Mouse (Mus musculus) kidney, postnatal 0 days (tissue): Measurements from ENCODE around the gene Spsb4. TPM values are rescaled to one million over a fixed set of nuclear protein-coding genes. Genes with fewer than 3 reads are reported as not detected.

Experiments
- ATAC-seq: fragments of 200-750 bp; cut with Nextera tagmentation; replicated peaks from 2 replicates; pipeline ENCODE4 v1.8.0; 2017; ENCODE audit warnings: low read depth, moderate number of reproducible peaks, moderate TSS enrichment, moderate library complexity; ENCODE audit not compliant: low FRiP score
- DNase-seq: peaks from one replicate; pipeline ENCODE4 v3.0.0-alpha.2; 2016; ENCODE audit warnings: low spot score
- H3K27ac ChIP-seq: fragments of 300-500 bp; sonication (generic); 2 replicates; pipeline ENCODE4 v1.5.1; 2014; ENCODE audit warnings: mild to moderate bottlenecking
- H3K27me3 ChIP-seq: fragments of 300-500 bp; sonication (generic); 2 replicates; pipeline ENCODE4 v1.6.1; 2014; ENCODE audit warnings: low read length, mixed read lengths; ENCODE audit not compliant: insufficient read depth
- H3K36me3 ChIP-seq: fragments of 300-500 bp; sonication (generic); 2 replicates; pipeline ENCODE4 v1.6.1; 2014; ENCODE audit warnings: low read length, mixed read lengths; ENCODE audit not compliant: insufficient read depth
- H3K4me1 ChIP-seq: fragments of 300-500 bp; sonication (generic); replicated peaks from 2 replicates; pipeline ENCODE4 v1.6.1; 2014; ENCODE audit warnings: antibody characterized with exemption, low read length, mixed read lengths; ENCODE audit not compliant: insufficient read depth
- H3K4me2 ChIP-seq: fragments of 300-500 bp; sonication (generic); 2 replicates; pipeline ENCODE4 v1.6.1; 2014; ENCODE audit warnings: mild to moderate bottlenecking, low read length, moderate library complexity, mixed read lengths
- H3K4me3 ChIP-seq: fragments of 300-500 bp; sonication (generic); replicated peaks from 2 replicates; pipeline ENCODE4 v1.5.1; 2014; ENCODE audit warnings: low read depth, low read length
- H3K9ac ChIP-seq: fragments of 300-500 bp; sonication (generic); 2 replicates; pipeline ENCODE4 v1.6.1; 2014; ENCODE audit warnings: low read depth, low read length
- H3K9me3 ChIP-seq: fragments of 300-500 bp; sonication (generic); replicated peaks from 2 replicates; pipeline ENCODE4 v1.6.1; 2016; ENCODE audit warnings: low read length, inconsistent platforms, mixed read lengths
- CTCF ChIP-seq: IDR thresholded peaks from 2 replicates; pipeline ENCODE4 v1.5.1; 2016; ENCODE audit warnings: antibody characterized with exemption, low read depth, mild to moderate bottlenecking, moderate library complexity
- WGBS: fragments of 180-500 bp; shearing (Covaris S2); extraction: QIAGEN DNeasy Blood & Tissue Kit; methylation state at CpG from one replicate; pipeline ENCODE4 v1.1.7; 2014; 5-methylcytosine and 5-hydroxymethylcytosine counted together
- polyA plus RNA-seq: library from polyadenylated mRNA; unstranded; fragments of >200 nt; fragmentation: Nextera tagmentation; extraction: Ambion mirVana; gene quantifications from 2 replicates; pipeline ENCODE4 v1.2.1, GENCODE M21; 2015

The Spsb4 gene
- polyA plus RNA-seq, 1 experiment from 2014 or later, result 55.3 TPM

DNA sequence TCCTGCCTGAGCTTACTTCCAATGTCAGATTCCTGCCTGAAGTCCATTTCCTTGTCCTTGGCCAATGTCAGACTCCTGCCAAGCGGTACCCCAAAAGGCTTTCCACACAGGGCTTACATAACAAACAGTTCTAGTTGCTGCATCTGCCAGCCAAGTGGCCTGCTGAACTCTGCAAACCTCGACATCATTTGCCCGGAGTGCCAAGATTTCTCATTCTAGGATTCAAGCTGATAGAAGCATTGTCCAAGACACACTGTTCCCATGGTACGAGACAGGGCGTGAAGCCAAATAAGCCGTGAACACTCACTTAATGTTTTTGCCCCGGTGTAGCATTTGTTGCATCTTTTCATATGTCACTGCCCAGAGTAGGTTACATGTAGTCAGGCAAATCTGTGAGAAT is 18.0 kb upstream of the Spsb4 start:
- TF ChIP-seq CTCF, result no peak
- WGBS, result 87% methylated on average over 7 of the region's 7 CpGs

DNA sequence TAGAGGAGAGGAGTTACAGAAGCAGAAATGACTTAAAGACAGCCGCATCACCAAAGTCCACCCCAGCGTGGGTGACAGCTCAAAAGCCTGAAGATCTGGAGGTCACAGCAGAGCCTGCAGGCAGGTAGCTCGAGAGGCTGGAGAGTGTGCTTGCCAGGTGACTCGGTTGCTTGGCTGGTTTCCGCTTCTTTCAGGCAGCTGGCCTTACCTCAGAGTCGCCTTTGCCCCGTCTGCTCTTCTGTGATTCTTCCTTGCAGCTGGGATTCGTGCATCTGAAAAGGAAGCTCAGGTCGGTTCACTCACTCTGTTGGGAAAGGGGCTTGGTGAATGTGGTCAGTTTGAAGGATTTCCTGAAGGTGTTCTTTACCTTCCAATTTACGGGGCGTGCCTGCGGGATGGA is 8.7 kb upstream of the Spsb4 start:
- Histone ChIP-seq H3K36me3 (no peaks in the 10 kb centered on the region), H3K27me3 (no peaks in the 10 kb centered on the region), H3K4me2 (no peak overlapping the region), H3K4me3 (no peak overlapping the region), H3K9ac (no peak overlapping the region), H3K27ac (no peak overlapping the region), H3K4me1 (no peaks in the 10 kb centered on the region), H3K9me3 (no peaks in the 10 kb centered on the region)
- 76% methylated on average over 12 of the region's 12 CpGs for WGBS
- ATAC-seq, result no peak
- TF ChIP-seq CTCF, result no peak
- no peak for DNase-seq

More for the DNA sequence above, 18.0 kb upstream of the Spsb4 start:
- Histone ChIP-seq H3K4me2 (no peak overlapping the region), H3K4me3 (no peak overlapping the region), H3K27me3 (no peaks in the 10 kb centered on the region), H3K27ac (no peak overlapping the region), H3K4me1 (no peaks in the 10 kb centered on the region), H3K9me3 (no peaks in the 10 kb centered on the region), H3K9ac (no peak overlapping the region), H3K36me3 (no peaks in the 10 kb centered on the region)
- ATAC-seq, result no peak
- no peak for DNase-seq

DNA sequence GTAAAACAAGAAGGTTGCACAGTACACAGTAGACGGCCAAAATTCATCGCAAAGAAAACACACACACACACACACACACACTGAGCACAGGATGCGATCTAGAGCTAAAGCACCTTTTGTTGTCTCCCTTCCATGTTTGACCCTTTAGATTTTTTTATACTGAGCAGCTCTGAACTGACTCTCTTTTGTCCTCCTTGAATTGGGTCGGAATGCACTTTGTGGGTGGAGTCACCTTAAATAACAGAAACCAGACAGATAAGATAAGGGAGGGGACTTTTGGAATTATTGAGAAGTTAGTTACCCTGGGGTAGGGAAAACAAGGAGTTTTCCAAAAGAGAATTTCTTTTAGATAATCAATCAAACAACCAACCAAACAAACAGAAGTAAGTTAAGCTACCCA is 7.4 kb upstream of the Spsb4 start:
- no peak overlapping the region for H3K4me2 ChIP-seq
- H3K36me3 ChIP-seq, result no peaks in the 10 kb centered on the region
- H3K4me1 ChIP-seq, result no peaks in the 10 kb centered on the region
- DNase-seq (no peak), ATAC-seq (no peak)
- TF ChIP-seq CTCF, result no peak
- no peak overlapping the region for H3K9ac ChIP-seq
- no peak overlapping the region for H3K4me3 ChIP-seq
- H3K9me3 ChIP-seq, result no peaks in the 10 kb centered on the region
- 95% methylated on average over 4 of the region's 4 CpGs for WGBS
- no peak overlapping the region for H3K27ac ChIP-seq
- H3K27me3 ChIP-seq, result no peaks in the 10 kb centered on the region

DNA sequence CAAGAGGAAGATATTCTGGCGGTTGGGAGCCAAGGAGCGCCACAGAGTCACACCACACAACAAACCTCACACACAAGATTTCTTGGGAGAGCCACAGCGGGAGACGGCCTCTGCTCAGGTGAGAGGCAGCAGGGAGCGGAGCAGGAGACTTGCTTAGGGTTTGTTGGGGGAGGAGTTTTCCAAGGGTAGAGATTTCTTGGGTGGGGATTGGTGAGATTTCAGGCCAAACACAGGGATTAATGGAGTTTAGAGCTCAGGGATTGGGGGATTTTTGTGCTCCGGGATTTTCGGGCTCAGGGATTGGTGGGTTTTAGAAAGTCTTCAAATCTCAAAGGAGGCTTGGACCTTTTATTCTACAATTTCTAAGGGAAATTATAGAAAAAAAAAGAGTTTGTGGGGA is 5.8 kb upstream of the Spsb4 start:
- DNase-seq, result no peak
- ATAC-seq, result no peak
- Histone ChIP-seq H3K36me3 (no peaks in the 10 kb centered on the region), H3K4me1 (no peaks in the 10 kb centered on the region), H3K4me2 (no peak overlapping the region), H3K27me3 (no peaks in the 10 kb centered on the region), H3K9me3 (no peaks in the 10 kb centered on the region), H3K4me3 (no peak overlapping the region), H3K9ac (no peak overlapping the region), H3K27ac (no peak overlapping the region)
- 75% methylated on average over 7 of the region's 7 CpGs for WGBS
- no peak for TF ChIP-seq CTCF

DNA sequence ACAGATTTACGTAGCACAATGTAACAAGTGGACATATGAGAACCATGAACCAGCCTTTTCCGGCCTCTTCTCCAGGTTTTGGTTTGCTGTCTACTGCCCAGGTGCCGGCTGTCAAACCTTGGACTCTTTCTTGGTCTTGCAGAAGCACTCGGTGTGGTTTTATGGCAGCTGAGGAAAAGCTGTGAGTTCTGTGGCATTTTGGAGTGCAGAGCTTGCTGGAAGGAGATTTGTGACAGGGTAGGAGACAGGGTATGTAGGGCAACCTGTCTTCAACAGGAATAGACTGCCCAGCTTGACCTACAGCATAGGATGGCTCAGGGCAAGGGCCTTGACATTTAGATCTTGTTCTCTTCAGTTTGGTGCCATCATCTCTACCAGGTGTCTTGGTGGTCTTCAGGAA is 4.3 kb upstream of the Spsb4 start:
- DNase-seq (no peak), ATAC-seq (no peak)
- no peak overlapping the region for H3K4me2 ChIP-seq
- H3K36me3 ChIP-seq, result no peaks in the 10 kb centered on the region
- H3K4me1 ChIP-seq, result no peaks in the 10 kb centered on the region
- no peak overlapping the region for H3K9ac ChIP-seq
- H3K27me3 ChIP-seq, result no peaks in the 10 kb centered on the region
- WGBS, result 86% methylated on average over 4 of the region's 4 CpGs
- no peak overlapping the region for H3K4me3 ChIP-seq
- no peak overlapping the region for H3K27ac ChIP-seq
- no peak for TF ChIP-seq CTCF
- H3K9me3 ChIP-seq, result no peaks in the 10 kb centered on the region

DNA sequence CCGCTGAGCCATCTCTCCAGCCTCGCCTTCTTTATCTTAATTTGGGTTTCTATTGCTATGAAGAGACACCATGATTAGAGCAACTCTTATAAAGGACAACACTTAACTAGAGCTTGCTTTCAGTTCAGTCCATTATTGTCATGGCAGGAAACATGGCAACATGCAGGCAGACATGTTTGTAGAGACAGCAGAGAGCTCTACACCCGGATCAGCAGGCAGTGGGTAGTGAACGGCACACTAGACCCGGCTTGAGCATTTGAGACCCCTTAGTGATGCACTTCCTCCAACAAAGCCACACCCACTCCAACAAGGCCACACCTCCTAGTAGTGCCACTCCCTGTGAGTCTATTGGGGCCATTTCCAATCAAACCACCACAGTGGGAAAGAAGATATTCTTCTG is 3.7 kb upstream of the Spsb4 start:
- 88% methylated on average over 5 of the region's 5 CpGs for WGBS
- TF ChIP-seq CTCF, result no peak
- Histone ChIP-seq H3K4me2 (no peak overlapping the region), H3K27me3 (no peaks in the 10 kb centered on the region), H3K4me3 (no peak overlapping the region), H3K36me3 (no peaks in the 10 kb centered on the region), H3K4me1 (0 out of 2 replicates have a peak, but pooled peaks cover under 1% of the 10 kb centered on the region), H3K27ac (no peak overlapping the region), H3K9me3 (no peaks in the 10 kb centered on the region), H3K9ac (no peak overlapping the region)
- DNase-seq, result no peak
- no peak for ATAC-seq

DNA sequence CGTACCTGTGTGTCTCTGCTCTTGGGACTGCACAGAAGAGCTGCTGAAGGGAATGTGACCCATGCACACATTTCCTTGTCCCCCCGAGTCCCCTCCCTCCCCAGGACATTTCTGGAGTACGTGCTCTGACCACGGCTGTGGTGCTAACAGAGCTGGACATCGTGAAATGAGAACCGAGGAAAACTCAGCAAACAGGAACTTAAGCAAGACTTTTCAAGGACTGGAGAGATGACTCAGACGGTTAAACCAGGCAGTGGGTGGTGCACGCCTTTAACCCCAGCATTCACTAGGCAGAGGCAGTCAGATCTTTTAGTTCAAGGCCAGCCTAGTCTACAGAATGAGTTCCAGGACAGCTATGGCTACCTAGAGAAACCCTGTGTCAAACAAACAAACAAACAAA is 1.5 kb upstream of the Spsb4 start:
- Histone ChIP-seq H3K4me3 (no peak overlapping the region), H3K4me1 (0 out of 2 replicates have a peak, but pooled peaks cover 12% of the 10 kb centered on the region), H3K9ac (no peak overlapping the region), H3K9me3 (no peaks in the 10 kb centered on the region), H3K4me2 (no peak overlapping the region), H3K36me3 (no peaks in the 10 kb centered on the region), H3K27me3 (no peaks in the 10 kb centered on the region), H3K27ac (no peak overlapping the region)
- ATAC-seq (no peak), DNase-seq (no peak)
- WGBS, result 76% methylated on average over 8 of the region's 8 CpGs
- no peak for TF ChIP-seq CTCF
